Mouse (Mus musculus) hindbrain, embryonic 16.5 days (tissue): ENCODE results near the gene Adgrl4. TPM values are rescaled to one million over a fixed set of nuclear protein-coding genes. Genes with fewer than 3 reads are reported as not detected.

Experiments used
- ATAC-seq: fragments of 200-750 bp; cut with Nextera tagmentation; 2 replicates; pipeline ENCODE4 v1.8.0; 2017; ENCODE audit warnings: moderate TSS enrichment, moderate library complexity
- H3K27ac ChIP-seq: fragments of 300-500 bp; sonication (generic); 2 replicates; pipeline ENCODE4 v1.5.1; 2014; ENCODE audit warnings: low read depth, mild to moderate bottlenecking, control low read depth, low read length, moderate library complexity
- H3K27me3 ChIP-seq: fragments of 300-500 bp; sonication (generic); replicated peaks from 2 replicates; pipeline ENCODE4 v1.6.1; 2014; ENCODE audit warnings: low read length; ENCODE audit not compliant: control insufficient read depth, insufficient read depth
- H3K36me3 ChIP-seq: fragments of 300-500 bp; sonication (generic); 2 replicates; pipeline ENCODE4 v1.6.1; 2014; ENCODE audit warnings: mild to moderate bottlenecking, low read length, moderate library complexity, mixed read lengths; ENCODE audit not compliant: control insufficient read depth, insufficient read depth
- H3K4me1 ChIP-seq: fragments of 300-500 bp; sonication (generic); 2 replicates; pipeline ENCODE4 v1.6.1; 2014; ENCODE audit warnings: low read depth, low read length; ENCODE audit not compliant: control insufficient read depth, insufficient read depth
- H3K4me2 ChIP-seq: fragments of 300-500 bp; sonication (generic); 2 replicates; pipeline ENCODE4 v1.6.1; 2014; ENCODE audit warnings: mild to moderate bottlenecking, low read length, control low read depth, moderate library complexity
- H3K4me3 ChIP-seq: fragments of 300-500 bp; sonication (generic); 2 replicates; pipeline ENCODE4 v1.5.1; 2014; ENCODE audit warnings: mild to moderate bottlenecking, low read length, control low read depth, moderate library complexity
- H3K9ac ChIP-seq: fragments of 300-500 bp; sonication (generic); 2 replicates; pipeline ENCODE4 v1.6.1; 2014; ENCODE audit warnings: low read depth, mild to moderate bottlenecking, control low read depth, low read length, moderate library complexity
- H3K9me3 ChIP-seq: fragments of 300-500 bp; sonication (generic); 2 replicates; pipeline ENCODE4 v1.6.1; 2014; ENCODE audit warnings: mild to moderate bottlenecking, low read length, moderate library complexity; ENCODE audit not compliant: control insufficient read depth
- WGBS: fragments of 180-500 bp; shearing (Covaris S2); extraction: QIAGEN DNeasy Blood & Tissue Kit; methylation state at CpG from one replicate; pipeline ENCODE4 v1.1.7; 2014; 5-methylcytosine and 5-hydroxymethylcytosine counted together
- polyA plus RNA-seq: library from polyadenylated mRNA; unstranded; fragments of >200 nt; fragmentation: Nextera tagmentation; extraction: Ambion mirVana; gene quantifications from 2 replicates; pipeline ENCODE4 v1.2.1, GENCODE M21; 2015

Gene Adgrl4
- polyA plus RNA-seq, 1 experiment from 2014 or later = 14.7 TPM

DNA sequence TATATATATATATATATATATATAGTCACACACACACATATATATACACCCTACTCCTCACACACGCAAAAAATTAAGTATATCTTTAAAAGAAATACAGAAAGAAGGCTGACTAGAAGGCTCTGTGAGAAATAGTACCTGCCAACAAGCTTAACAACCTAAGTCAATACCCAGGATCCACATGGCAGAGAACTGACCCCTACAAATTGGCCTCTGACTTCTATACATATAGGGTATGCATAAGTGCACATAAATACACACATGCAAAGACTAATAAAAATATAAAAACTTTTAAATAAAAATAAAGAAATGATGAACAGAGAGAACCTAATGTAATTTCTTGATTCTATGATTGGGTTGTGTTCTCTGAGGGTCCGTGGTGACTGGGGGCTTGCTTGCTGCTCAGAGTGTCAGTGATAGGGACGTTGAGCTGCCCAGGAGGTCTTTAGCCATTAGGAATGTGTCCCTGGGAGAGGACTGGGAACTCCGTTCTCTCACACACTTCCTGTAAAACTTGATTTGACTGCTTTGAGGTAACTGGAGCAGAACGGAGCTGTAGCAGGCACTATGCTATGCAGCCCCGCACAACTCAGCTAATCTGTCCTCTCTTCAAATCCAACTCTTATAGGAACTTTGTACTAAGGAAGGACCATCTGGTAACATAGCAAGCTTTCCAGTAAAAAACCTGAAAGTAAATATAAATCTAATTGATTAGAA is 17.5 kb downstream of the Adgrl4 start:
- H3K9me3 ChIP-seq = no peaks in the 10 kb centered on the region
- H3K4me2 ChIP-seq = no peak overlapping the region
- 73% methylated on average over 6 of the region's 6 CpGs for WGBS
- no peak overlapping the region for H3K4me3 ChIP-seq
- H3K27ac ChIP-seq = no peak overlapping the region
- H3K27me3 ChIP-seq = no peaks in the 10 kb centered on the region
- H3K36me3 ChIP-seq = no peaks in the 10 kb centered on the region
- H3K9ac ChIP-seq = no peak overlapping the region
- H3K4me1 ChIP-seq = no peaks in the 10 kb centered on the region
- ATAC-seq = no peak

DNA sequence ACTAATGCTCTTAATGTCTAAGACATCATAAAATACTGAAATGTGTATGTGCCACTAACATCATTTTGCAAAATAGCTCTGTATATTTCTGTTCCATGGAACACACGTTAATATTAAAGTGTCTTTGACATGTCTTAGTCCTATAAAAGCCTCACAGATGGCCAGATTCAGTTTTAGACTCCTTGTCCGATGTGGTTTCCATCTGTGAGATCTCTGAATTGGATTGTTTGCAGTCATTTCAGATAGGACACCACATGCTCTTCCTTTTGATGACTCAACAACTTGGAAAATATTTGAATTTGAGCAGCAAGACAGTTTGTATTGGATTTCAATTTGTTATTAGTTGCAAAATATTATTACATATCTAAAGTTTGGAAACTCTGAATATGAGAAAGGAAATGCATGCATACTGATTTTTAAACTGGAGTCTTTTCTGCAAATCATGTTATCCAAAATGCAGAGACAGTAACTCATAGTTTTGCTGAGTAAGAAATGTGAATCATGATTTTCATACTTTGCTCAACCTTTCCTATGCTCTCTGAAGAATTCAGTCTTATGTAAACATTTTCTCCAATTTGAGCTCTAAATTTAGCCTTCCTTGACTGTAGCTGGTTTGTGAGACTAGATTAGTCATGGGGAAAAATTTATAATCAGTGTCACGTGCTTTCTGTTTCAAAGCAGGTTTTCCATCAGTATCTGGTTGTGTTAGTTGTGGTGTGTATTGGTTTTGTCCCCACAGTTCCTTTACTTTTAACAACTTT is 21.9 kb downstream of the Adgrl4 start:
- H3K4me1 ChIP-seq = no peaks in the 10 kb centered on the region
- no peak for ATAC-seq
- H3K4me3 ChIP-seq = no peak overlapping the region
- no peak overlapping the region for H3K27ac ChIP-seq
- 84% methylated on average over 3 of the region's 3 CpGs for WGBS
- H3K4me2 ChIP-seq = no peak overlapping the region
- no peaks in the 10 kb centered on the region for H3K36me3 ChIP-seq
- no peaks in the 10 kb centered on the region for H3K9me3 ChIP-seq
- H3K27me3 ChIP-seq = no peaks in the 10 kb centered on the region
- H3K9ac ChIP-seq = no peak overlapping the region

DNA sequence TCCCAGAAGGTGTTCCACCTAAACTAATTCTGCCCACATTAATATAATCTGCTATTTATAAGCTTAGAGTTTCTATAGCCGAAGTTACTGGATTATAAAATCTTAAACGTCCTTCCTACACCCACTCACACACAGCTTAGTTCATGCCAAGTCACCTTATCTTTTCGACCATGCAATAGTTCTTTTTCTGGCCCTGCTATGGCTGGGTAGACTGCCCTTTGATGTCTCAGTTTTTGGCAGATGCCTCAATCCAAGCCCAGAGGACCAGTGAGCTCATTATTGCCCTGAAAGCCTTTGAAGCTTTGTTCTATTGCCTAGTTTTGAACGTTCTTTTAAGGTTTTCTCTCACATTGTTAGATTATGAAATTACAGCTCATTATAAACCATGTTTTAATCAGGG is 27.5 kb downstream of the Adgrl4 start:
- Histone ChIP-seq H3K4me2 (no peak overlapping the region), H3K4me1 (no peaks in the 10 kb centered on the region), H3K36me3 (no peaks in the 10 kb centered on the region), H3K4me3 (no peak overlapping the region), H3K9me3 (no peaks in the 10 kb centered on the region), H3K9ac (no peak overlapping the region), H3K27me3 (no peaks in the 10 kb centered on the region), H3K27ac (no peak overlapping the region)
- 59% methylated on average over 4 of the region's 4 CpGs for WGBS
- ATAC-seq = no peak

DNA sequence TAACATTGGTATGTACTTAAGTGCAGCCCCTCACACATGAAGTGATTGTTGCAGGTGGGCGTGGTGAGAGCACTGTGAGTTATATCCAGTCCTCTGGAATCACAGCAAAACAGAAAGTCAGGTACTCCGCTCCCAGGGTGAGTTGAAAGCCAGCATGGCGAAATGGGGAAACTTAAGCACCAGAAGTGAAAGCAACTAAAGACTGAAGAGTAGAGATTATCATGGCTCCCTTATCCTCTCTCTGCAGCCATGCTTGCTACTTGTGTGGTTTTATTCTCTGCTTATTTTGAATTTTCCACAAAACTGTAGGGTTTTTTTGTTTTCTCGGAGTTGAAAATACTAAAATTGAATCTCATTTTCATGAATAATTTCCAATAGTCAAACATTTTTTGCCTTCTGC is 51.2 kb downstream of the Adgrl4 start:
- no peak overlapping the region for H3K9ac ChIP-seq
- H3K4me2 ChIP-seq = no peak overlapping the region
- 91% methylated on average over 4 of the region's 4 CpGs for WGBS
- no peaks in the 10 kb centered on the region for H3K4me1 ChIP-seq
- H3K4me3 ChIP-seq = no peak overlapping the region
- ATAC-seq = no peak
- no peaks in the 10 kb centered on the region for H3K36me3 ChIP-seq
- no peaks in the 10 kb centered on the region for H3K9me3 ChIP-seq
- no peak overlapping the region for H3K27ac ChIP-seq
- H3K27me3 ChIP-seq = no peaks in the 10 kb centered on the region

DNA sequence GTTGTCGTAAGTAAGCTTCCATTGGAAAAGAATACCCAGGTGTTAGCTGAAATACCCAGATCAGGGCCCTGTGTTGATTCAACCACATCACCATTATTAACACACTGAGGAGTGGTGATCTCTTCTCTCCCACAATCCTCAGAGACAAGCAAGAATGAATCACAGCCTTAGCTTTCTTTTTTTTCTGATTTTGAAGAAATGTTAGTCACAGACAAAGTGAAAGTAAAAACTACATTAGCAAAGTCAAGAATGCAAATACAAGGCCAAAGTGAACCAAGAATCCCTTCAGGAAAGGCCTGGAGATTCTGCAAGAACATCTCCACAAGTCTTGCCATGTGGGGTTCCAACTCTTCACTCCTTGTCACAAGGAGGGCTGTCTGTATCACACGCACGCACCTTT is 67.9 kb downstream of the Adgrl4 start:
- H3K9me3 ChIP-seq = no peaks in the 10 kb centered on the region
- H3K27me3 ChIP-seq = no peaks in the 10 kb centered on the region
- H3K36me3 ChIP-seq = no peaks in the 10 kb centered on the region
- H3K4me3 ChIP-seq = no peak overlapping the region
- H3K27ac ChIP-seq = no peak overlapping the region
- no peaks in the 10 kb centered on the region for H3K4me1 ChIP-seq
- no peak for ATAC-seq
- no peak overlapping the region for H3K9ac ChIP-seq
- WGBS = 98% methylated on average over 3 of the region's 3 CpGs
- no peak overlapping the region for H3K4me2 ChIP-seq

DNA sequence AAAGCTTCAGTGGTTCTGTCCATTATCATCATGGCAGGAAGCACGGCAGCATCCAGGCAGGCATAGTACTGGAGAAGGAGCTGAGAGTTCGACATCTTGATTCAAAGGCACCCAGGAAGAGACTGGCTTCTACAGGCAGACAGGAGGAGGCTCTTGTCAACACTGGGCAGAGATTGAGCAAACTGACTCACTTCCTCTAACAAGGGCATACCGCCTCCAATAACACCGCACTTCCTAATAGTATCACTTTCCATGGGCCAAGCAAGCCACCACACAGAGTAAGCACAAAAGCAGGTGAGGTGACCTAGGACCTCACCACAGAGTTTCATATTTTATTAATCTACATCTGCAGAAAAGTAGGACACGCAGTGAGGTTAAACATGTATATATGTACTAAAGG is 73.5 kb downstream of the Adgrl4 start:
- ATAC-seq = no peak
- no peaks in the 10 kb centered on the region for H3K9me3 ChIP-seq
- H3K4me3 ChIP-seq = no peak overlapping the region
- no peaks in the 10 kb centered on the region for H3K27me3 ChIP-seq
- WGBS = 93% methylated on average over 5 of the region's 5 CpGs
- no peaks in the 10 kb centered on the region for H3K36me3 ChIP-seq
- H3K4me1 ChIP-seq = no peaks in the 10 kb centered on the region
- H3K4me2 ChIP-seq = no peak overlapping the region
- no peak overlapping the region for H3K9ac ChIP-seq
- no peak overlapping the region for H3K27ac ChIP-seq

DNA sequence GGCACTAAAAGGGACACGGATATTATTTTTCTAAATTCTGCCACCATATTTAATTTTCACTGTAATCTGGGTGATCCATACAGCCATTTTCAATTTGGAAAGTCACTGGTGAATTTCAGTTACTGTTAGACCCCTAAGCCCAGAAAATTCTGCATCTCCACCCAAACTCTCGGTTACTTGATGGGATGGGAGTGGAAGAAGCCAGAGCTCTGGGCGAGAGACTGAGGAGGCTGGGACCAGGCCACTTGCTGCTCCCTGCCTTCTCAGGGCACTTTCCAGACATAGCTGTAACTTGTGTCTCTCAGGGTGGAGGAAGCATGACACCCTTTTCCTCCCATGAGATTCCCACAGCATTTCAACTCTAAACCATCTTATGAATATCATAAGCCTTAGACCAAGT is 109.5 kb downstream of the Adgrl4 start:
- ATAC-seq = no peak
- 96% methylated on average over 3 of the region's 3 CpGs for WGBS
- H3K4me2 ChIP-seq = no peak overlapping the region

DNA sequence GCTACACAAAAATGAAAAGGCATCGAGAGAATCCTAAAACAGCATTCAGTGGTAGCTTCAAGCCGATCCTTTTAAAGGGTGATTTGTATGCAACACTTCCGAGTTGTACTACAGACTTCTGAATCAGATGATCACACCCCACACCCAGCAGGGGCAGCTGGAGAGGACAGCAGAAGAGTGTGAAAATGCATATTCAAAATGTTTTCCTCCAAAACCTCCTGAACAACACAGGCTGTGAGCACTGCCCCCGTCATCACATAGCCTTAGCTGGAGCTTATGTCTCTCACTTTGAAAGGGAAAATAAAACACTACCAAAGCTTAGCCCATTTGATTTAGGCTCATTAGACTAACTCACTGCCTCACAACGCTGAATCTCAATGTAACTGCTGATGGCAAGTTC is 113.3 kb downstream of the Adgrl4 start:
- H3K4me3 ChIP-seq = no peak overlapping the region
- H3K9me3 ChIP-seq = no peaks in the 10 kb centered on the region
- no peak for ATAC-seq
- no peak overlapping the region for H3K4me2 ChIP-seq
- H3K4me1 ChIP-seq = no peaks in the 10 kb centered on the region
- no peaks in the 10 kb centered on the region for H3K36me3 ChIP-seq
- no peak overlapping the region for H3K27ac ChIP-seq
- H3K27me3 ChIP-seq = no peaks in the 10 kb centered on the region
- H3K9ac ChIP-seq = no peak overlapping the region
- 52% methylated on average over 5 of the region's 5 CpGs for WGBS

More for the DNA sequence above, 109.5 kb downstream of the Adgrl4 start:
- Histone ChIP-seq H3K27ac (no peak overlapping the region), H3K9ac (no peak overlapping the region), H3K9me3 (no peaks in the 10 kb centered on the region), H3K27me3 (no peaks in the 10 kb centered on the region), H3K36me3 (no peaks in the 10 kb centered on the region), H3K4me3 (no peak overlapping the region), H3K4me1 (no peaks in the 10 kb centered on the region)

DNA sequence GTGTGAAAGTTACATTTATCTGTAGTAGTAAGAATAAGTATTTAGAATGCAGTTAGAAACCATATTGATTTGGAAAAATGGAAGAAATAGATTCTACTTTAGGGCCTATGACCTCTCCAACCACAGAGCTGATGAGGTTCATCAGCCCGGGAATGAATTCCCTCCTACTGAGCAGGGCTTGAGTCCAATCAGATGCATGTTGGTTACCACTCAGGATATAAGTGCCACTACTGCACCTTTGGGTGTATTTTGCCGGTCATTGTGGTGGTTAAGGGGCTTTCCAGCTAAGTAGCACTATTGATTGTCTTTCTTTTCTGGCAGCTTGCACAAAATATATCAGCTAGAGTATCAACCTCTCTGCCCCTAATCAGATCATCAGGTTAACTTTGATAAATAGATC is 118.9 kb downstream of the Adgrl4 start:
- Histone ChIP-seq H3K36me3 (no peaks in the 10 kb centered on the region), H3K4me1 (no peaks in the 10 kb centered on the region), H3K27me3 (no peaks in the 10 kb centered on the region), H3K9me3 (no peaks in the 10 kb centered on the region), H3K4me3 (no peak overlapping the region), H3K4me2 (no peak overlapping the region), H3K9ac (no peak overlapping the region), H3K27ac (no peak overlapping the region)
- WGBS = 91% methylated on average over 2 of the region's 2 CpGs
- no peak for ATAC-seq
